Mouse (Mus musculus) ES-Bruce4 (cell line): ENCODE measurements around the gene Olfr352.

Experiments used
- CTCF ChIP-seq: IDR thresholded peaks from one replicate; pipeline ENCODE4 v1.8.1; 2011; ENCODE audit warnings: low read depth, low read length
- POLR2A ChIP-seq: IDR thresholded peaks from one replicate; pipeline ENCODE4 v1.8.1; 2011; ENCODE audit warnings: low read length; ENCODE audit not compliant: insufficient read depth

GRCm38 (mm10) chr2:36846010-36846409, 22.2 kb upstream of the Olfr352 start, which contains the start of gene Olfr350:
- TF ChIP-seq CTCF (no peak), POLR2A (no peak)
